Mouse (Mus musculus) brain, adult 10 weeks (tissue): ENCODE measurements around the gene Olfr498. TPM values are rescaled to one million over a fixed set of nuclear protein-coding genes. Genes with fewer than 3 reads are reported as not detected.

ENCODE experiments used
- polyA plus RNA-seq: library from polyadenylated mRNA; stranded (reverse); fragments of 350-450 nt; fragmentation: Illumina TruSeq; extraction: RNeasy Lipid Tissue Mini Kit (QIAGEN cat#74804); gene quantifications from one replicate; pipeline ENCODE4 v1.2.3, GENCODE M21; 2015; ENCODE audit warnings: low read depth, low replicate concordance

The Olfr498 gene
- polyA plus RNA-seq: not detected

GRCm38 (mm10) chr7:108465026-108465425, at the start of gene Olfr498:
Olfr498 (plus strand) TSS chr7:108465326.

GRCm38 (mm10) chr7:108420121-108420520, 45.0 kb upstream of the Olfr498 start, which contains the start of gene Olfr497:
Olfr497 (plus strand) TSS chr7:108420421.

Other genes with a start within 250 kb of the Olfr498 start
- not detected for gene Olfr488, start 207.0 kb upstream of the Olfr498 start, polyA plus RNA-seq
- not detected for gene Olfr490, start 176.4 kb upstream of the Olfr498 start, polyA plus RNA-seq
- not detected for gene Olfr491, start 151.9 kb upstream of the Olfr498 start, polyA plus RNA-seq
- gene Olfr492, start 141.7 kb upstream of the Olfr498 start, polyA plus RNA-seq: not detected
- gene Olfr493, start 118.3 kb upstream of the Olfr498 start, polyA plus RNA-seq: not detected
- gene Olfr494, start 100.0 kb upstream of the Olfr498 start, polyA plus RNA-seq: not detected
- not detected for gene Olfr495, start 72.2 kb upstream of the Olfr498 start, polyA plus RNA-seq
- gene Olfr497, start 44.9 kb upstream of the Olfr498 start, polyA plus RNA-seq: not detected
- gene Olfr502, start 59.7 kb downstream of the Olfr498 start, polyA plus RNA-seq: not detected
- gene Olfr503, start 79.2 kb downstream of the Olfr498 start, polyA plus RNA-seq: not detected
- not detected for gene Olfr504, start 100.5 kb downstream of the Olfr498 start, polyA plus RNA-seq
- gene Olfr506, start 145.5 kb downstream of the Olfr498 start, polyA plus RNA-seq: not detected
- gene Olfr507, start 156.5 kb downstream of the Olfr498 start, polyA plus RNA-seq: not detected
- not detected for gene Olfr508, start 164.7 kb downstream of the Olfr498 start, polyA plus RNA-seq
- gene Olfr509, start 186.6 kb downstream of the Olfr498 start, polyA plus RNA-seq: not detected
- not detected for gene Olfr510, start 201.1 kb downstream of the Olfr498 start, polyA plus RNA-seq
- gene Olfr512, start 248.0 kb downstream of the Olfr498 start, polyA plus RNA-seq: not detected